Mouse (Mus musculus) 3T3-L1 (cell line): Measurements from ENCODE around the gene Gm49325.

Experiments
- DNase-seq: peaks from one replicate; pipeline ENCODE4 v3.0.0-alpha.2; 2015; ENCODE audit warnings: low read depth, low spot score

Gene Gm49325

DNA sequence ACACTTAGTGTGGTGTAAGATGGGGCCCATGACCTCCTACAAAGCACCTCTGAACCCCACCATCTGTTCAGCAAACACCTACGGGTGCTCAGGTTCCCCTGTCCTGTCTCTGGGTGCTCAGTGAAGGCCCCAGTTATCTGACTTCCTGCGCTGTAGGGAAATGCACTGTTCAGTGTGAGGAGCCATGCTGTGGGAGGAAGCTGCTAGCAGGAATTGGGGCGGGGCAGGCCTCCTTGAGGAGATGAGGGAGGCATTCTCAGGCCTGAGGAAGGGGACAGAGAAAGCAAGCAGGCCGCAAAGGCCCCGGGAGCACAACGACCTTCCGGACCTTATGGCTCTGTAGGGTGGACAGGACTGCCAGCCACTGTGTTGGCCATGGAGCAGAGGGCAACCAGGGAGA, 16.9 kb upstream of the Gm49325 start:
- no peak for DNase-seq

DNA sequence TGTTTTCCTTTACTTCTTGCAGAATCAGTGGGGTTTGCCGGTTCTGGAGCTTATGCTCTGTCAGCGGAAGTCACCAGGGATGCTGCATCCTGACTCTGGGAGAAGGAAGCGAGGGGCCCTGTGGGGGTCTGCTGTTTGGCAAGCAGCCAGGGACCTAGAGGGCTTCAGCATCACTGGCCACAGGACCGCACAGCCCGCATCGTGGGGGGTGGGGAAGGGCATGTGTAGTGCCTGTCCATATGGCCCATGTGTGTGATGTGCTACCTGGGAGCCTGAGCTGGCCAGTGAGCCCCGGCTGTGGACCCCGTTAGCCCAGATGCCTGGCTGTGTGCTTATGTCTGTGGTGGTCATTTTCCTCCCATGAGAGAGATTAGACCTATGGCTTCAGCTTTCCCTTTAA, 16.2 kb upstream of the Gm49325 start:
- DNase-seq = no peak

DNA sequence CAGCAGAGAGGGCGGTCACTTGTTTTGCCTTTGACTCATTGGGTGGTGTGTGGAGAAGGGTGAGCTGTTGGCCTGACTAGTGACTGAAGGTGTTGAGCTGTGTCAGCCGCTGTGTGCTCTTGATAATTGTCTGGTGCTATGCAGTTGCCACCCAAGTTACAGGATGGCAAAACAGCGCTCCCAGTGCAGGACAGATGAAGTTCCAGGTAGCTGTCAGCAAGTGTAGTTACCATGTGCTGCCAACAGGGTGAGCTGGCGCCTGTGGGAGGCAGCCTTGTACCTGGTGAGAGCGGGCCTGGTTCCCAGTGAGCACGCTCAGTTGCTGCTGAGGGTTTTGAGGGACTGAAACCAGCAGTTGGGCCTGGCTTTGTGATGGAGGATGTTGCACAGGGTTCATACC, 15.2 kb upstream of the Gm49325 start:
- DNase-seq = peak; percentile 54

DNA sequence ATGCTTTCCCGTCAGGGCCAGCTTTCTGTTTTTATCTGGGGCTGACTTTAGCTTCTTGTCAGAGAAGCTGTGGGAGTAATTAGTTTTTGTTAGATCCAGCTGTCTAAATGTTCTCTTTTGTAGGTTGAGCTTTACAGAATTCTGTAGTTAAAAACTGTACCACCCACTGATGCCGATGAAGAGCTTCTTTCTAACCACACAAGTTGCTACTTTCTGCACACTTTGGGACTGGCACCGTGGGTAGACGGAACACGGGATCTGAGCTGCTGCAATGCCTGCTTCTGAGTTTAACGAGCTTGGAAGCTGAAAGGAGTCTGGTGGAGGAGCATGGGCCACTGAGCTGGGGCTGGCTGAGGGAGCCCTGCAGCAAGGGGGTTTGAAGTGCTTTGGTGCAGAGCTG, 14.5 kb upstream of the Gm49325 start:
- DNase-seq = no peak

DNA sequence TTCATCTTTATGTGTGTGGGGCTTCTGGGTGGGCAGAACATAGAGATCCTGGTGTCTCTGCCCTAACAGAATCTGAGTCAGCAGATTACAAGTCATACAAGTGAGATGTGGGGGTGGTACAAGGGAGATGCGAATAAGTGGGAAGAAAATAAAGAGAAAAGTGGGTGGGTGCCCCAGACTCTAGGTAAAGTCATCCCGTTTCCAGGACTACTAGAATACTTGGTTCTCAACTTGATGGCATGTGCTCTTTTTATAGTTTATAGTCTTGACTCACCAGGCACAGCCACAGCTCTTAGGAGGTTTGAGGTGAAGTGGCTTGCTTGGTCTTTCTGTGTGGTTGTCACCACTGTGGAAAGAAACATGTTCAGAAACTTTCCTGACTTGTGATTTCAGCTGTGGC, 9.9 kb upstream of the Gm49325 start:
- no peak for DNase-seq

DNA sequence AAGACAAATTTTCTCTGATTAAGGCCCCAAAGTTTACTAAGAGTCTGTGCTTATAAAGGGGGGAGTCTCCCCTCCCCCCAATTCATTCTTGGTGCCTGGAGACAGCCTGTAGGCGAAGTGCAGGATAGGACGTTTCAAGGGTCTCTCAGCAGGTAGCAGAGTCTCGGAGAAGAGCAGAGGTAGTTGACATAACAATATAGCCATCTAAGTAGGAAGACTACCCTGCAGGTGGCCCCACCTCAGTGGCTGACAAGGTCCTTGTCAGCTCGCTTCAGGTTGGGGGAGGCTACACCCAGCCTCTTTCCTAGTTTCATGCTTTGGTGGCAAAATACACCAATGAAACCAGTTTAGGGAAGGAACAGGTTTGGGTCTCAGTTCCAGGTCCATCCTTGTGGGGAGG, 3.0 kb upstream of the Gm49325 start:
- DNase-seq = no peak

DNA sequence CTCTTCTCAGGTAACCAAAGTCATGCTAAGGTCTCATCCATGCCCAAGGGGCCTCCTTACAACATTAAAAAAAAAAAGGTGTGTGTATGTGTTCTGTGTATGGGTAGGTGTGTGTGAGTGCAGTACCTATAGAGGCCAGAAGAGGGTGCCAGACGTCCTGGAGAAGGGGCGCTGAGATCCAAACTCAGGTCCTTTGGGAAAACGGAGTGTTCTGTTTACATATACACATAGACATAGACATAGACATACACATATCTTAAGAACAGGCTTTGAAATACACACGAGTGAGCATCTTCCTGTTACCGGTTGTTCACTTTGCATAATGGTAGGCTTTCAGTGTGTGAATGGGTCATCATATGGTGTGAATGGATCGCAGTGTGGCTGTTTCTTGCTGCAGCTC, 1.9 kb upstream of the Gm49325 start:
- DNase-seq = no peak

DNA sequence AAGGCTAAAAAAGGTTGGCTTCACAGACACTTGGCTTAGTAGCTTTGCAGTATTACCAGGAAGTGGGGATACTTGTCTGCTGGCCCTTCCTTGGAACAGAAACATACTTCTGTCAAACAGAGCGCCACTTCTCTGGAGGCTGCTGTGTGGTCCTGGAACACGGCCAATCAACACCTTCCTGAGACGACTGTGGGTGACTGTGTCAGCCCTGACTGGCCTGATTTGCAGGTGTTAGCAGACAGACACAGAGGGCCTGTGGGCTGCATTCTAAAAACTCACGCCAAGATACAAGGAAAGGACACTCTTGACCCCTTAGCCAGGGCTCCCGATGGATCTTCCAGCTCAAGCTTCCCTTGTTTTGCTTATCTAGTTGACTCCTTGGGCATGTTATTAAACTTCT, 1.0 kb upstream of the Gm49325 start:
- no peak for DNase-seq

DNA sequence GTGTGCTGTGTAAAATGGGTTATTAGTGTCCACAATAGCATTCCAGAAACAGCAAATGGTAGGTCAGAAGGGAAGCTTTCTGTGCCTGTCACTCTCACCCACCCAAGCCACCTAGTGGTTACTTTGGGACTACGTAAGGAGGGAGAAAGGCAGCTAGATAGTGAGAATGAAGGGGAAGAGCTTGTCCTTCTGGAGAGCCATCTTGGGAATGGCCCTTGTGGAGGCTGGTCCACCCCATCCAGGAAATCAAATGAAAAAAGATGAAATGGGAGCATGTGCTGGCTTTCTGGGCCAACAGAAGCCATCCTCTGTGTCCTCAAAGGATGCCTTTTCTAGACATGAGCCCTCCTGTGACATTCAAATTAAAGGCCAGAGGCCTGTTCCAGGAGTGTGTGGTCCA, 629 bp upstream of the Gm49325 start:
- DNase-seq = peak; percentile 85

DNA sequence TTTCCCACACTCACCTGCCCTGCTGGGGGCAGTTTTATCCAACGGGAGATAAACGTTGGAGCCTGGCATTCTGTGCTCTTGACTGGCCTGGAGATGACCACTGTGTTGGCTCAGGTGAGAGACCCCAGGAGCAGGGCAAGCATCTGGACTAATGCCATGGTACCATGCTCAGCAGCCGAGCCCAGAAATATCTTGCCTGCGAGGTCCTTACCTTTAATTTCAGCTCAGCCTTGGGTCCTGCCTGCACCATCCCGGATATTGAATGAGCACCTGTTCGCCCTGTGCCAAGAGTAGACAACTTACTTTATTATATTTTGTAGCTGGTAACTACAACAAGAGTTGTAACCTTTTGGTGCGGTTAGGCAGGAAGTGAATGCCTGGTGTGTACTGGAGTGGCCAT, 858 bp downstream of the Gm49325 start:
- peak; percentile 34 for DNase-seq

DNA sequence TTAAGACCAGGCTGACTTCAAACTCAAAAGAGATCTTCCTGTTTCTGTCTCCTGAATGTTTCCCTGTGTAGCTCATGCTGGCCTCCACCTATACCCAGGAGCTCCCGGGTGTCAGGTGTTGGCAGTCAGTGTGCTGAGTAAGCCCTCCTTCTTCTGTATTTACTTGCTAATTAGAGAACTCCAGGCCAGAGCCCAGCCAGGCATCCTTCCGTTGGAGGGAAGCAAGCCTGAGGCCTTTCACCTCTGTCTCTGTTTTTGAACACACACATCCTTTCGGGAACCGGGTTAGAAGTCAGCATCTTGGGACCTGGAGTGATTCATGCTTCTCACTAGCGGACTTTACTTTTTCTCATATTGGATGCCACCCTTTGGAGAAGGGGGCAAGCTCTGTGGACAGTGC, 1.4 kb downstream of the Gm49325 start:
- no peak for DNase-seq

DNA sequence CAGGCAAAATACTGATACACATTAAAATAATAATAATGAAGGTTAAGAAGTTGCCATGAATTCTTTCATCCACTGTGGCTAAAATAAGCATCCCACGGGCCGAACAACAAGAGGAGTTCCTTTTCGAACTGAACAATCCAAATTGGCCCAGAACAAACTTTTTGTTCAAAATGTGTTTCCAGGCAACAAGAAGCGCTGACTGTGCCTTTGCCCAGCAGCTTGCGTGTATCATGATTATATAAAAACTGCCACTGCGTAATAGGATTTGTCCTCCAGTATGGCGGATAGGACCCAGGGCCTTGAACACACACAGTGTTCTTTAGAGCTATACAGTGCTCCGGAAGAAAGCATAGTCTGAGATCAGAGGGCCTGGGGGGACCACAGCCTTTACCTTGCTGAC, 2.6 kb downstream of the Gm49325 start:
- no peak for DNase-seq

DNA sequence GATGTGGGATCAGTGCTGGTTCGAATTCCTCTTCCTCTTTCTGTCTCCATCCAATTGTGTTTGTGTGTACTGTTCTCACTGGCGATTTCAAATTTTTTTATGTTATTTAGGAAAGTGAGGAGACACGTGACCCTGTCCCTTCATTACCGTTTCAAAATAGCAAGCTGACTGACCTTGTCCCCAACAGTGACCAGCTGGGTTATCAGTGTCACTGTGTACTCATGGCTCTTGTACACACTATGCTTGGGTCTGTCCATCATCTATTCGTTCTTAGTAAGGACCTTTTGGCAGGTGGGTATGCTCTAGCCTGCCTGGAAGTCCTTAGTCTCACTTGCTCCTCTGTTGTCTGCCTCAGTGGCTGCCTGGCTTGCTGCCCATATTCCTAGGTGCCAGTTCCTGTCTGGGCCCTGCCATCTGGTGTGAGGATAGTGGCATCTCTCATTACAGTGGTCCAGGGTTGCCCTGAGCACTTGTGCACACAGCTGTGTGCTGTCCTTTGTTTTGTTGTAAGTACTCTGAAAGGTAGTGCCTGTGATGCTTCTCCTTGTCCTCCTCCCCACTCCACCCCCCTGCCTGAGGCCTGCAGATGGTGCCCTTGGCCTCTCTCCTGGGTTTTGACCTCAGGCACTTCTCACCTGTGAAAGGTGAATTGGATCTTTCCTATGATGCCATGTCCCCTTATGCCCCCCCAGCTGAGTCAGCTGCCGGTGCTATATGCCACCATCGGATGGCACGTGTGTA, 4.4 kb downstream of the Gm49325 start:
- DNase-seq = no peak

DNA sequence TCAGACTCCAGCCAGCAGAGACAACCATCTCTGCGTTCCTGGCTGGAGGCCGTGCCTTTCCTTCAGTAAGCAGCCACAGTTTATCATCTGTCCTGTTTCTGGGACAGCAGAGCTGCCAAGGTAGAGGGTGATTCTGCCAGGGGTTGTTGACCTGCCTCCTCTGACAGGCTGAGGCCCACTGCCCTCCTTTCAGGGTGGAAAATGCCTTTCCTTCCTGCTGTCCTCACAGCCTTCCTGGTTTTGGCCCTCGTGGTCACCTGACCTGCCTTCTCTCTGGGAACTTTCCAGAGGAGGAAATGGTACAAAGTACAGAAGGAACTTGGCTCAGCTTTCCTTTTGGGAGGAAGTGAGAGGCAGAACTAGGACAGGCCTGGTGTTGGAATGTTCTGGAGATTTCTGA, 7.4 kb downstream of the Gm49325 start:
- no peak for DNase-seq

DNA sequence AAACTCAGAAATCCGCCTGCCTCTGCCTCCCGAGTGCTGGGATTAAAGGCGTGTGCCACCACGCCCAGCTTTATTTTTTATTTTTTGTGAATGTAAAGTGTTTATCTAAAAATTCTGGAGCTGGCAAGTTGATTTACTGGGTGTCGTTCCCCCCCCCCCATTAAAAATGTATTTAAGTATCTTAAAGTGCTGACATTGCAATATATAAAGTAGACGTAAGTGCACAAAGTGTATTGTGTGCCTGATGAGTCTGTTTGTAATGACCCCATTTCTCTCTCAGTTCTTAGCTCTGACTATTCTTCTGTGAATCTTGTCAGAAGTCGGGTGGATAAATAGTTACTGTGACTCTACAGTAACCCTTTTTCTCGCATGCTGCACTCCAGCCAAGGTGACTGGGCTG, 9.7 kb downstream of the Gm49325 start:
- no peak for DNase-seq

DNA sequence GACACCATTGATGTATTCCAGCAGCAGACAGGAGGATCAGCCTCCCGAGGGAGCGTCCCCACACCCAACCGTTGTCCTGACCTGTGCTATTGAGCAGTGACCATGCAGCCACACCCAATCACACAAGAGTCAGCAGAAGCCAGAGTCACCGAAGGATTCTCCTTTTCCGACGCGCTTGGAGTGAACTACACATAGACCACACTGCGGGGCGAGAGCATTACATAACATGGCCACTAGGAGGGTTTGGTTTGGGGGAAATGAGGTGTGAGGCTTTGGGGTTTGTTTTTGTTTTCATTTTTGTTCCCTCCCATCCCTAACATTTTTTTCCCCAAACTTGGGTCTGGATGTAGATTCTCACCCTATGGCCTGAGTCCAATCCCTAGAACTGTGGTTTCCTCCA, 10.2 kb downstream of the Gm49325 start:
- DNase-seq = no peak

DNA sequence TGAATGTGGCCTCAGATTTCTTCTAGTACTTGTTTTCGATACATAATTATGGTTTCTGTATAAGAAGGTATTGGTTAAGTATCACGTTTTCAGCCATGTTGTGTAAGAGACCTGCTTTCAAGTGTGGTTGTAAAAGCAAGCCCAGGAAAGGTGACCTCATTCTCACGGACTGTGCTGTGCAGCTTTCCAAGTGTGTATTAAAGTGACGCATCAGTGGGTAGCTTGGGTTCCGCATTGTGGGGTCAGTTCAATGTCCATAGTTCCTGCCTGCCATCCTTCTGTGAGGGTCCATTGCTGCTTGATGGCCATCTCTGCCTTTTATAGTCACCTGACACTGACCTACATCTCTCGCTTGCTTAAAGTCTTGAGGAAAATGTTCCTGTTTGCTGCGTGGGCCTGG, 10.9 kb downstream of the Gm49325 start:
- DNase-seq = no peak

DNA sequence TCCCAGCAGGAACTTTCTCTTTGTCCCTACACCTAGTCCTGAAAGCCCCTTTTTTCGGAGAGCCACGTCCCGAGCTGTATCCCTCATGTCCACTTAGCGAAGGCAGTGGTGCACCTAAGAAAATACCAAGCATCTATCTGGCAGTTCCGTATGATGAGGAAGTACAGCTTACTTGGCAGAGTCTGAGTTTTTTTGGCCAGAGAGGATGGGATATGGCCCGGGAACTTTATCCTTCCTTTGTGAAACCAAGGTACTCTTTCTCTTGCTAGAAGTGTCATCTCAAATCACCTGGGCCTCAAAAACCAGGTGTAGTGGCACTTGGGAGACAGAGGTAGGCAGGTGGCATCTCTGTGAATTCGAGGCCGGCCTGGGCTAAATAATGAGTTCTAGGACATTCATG, 15.5 kb downstream of the Gm49325 start:
- DNase-seq = no peak

DNA sequence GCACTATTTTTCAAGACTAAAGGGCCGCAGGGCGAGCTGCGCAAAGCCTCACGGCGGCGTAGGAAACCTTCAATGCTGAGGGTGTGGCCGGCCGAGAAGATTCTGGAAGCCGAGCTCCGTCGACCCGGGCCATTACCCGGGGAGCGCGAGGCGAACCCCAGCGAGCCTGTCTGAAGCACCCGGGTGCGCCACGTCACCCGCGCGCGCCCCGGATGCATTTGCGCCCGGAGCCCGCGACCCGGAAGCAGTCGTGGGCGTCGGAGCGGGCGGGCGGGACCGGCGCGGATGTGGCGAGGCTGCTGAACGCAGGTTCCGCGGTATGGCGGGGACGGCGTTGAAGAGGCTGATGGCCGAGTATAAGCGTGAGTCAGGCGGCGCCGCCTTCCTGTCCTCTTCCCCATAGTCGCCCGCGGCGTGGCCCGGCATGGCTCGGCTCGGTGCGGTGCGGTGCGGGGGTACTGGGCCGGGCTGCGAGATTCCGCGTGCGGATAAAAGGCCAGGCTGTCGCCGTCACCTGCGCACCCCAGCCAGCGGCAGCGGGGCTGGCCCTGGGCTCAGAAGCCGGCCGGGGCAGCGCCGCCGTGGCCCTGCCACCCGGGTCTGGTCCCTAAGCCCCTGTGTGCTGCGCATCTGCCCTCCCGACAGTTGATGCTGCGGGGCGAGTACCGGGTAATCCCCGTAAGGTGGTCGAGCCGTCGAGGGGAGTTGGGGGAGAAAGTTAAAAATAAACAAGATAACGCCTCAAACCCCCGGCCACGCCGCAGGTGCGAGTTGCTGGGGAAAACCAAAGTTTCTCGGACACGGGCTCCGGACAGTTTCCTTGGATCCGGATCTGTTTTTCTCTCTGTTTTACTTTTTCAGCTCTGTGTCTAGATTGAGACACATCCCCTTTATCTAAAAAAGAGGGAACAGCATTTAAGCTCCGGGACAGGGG, 16.3 kb downstream of the Gm49325 start, which contains the start of gene Ube2g2:
Gene Ube2g2 (plus strand): TSS at position 221 of the 934 bp plus-strand sequence.
- DNase-seq = peak; percentile 84

DNA sequence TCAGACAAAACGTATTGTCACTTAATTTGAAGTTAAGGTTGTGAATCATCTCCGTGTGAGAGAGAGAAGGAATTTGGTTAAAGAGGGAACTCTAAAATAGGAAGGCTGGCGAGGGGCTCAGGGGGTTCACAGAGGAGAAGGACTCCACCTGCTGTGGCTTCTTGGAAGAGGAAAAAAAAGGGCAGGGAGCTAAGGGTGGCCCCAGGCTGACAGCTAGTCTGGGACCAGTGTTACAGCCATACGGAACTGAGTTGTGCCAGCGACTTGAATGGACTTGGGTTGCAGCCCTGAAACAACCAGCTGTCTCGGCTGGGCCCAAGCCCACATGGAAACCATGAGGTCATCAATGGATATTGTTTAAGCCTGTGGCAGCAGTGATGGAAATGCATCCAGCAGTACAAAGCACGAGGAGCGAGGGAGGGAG, 17.1 kb downstream of the Gm49325 start:
- DNase-seq = peak; percentile 78

DNA sequence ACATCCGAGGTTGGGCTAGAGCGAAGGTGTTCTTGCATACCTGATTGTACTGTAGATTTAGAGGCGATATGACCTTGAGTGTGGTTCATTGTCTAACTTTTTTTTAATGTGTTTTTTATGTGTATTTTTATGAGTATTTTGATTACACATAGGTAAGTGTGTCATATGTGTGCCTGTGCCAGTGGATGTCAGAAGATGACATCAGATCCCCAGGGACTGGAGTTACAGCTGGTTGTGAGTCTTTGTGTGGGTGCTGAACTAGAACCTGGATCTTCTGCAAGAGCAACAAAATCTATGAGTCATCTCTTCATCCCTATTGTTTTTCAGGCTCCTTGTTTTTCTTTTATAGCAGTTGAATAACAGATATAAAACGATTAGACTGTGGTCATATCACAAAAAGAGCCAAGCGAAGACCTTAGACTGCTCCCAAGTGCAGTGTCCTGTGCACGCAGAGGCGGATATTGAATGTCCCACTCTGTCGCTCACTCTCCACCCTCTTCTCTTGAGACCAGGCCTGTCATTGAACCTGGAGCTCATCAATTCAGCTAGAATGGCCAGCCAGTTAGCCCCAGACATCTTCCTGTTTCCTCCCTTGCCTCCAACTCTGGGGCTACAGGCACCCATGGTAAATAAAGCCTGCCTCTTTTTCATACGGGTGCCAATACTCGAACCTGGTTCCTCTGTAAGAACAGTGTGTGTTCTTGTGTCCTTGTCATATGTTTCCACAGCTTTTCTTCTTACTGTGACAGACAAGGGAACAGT, 17.8 kb downstream of the Gm49325 start:
- DNase-seq = peak; percentile 65

DNA sequence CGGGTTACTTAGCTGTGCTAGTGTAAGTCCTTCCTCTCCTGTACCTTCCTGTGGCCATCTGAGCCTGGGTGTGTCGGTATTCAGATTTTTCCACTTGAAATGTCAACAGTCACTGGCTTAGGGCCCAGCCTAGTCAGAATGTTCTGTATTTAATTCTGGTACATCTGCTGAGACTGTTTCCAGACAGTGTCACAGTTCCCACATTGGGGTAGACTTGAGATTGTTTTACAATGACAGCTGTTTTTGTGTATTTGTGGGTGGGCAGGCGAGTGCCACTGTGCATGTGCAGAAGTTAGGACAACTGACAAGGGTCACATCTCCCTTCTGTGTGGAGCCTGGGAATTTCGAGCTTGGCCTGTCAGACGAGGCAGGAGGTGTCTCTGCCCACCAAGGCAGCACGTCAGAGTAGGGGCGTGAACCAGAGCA, 18.6 kb downstream of the Gm49325 start:
- peak; percentile 62 for DNase-seq
